Mouse (Mus musculus) kidney, postnatal 4 days (tissue): Measurements from ENCODE around the gene Slc16a6.

Experiments
- DNase-seq, 2 experiments: peaks; one replicate each; pipeline ENCODE4 v3.0.0; 2021; ENCODE audit warnings: mixed read lengths in 2 of 2

The Slc16a6 gene

DNA sequence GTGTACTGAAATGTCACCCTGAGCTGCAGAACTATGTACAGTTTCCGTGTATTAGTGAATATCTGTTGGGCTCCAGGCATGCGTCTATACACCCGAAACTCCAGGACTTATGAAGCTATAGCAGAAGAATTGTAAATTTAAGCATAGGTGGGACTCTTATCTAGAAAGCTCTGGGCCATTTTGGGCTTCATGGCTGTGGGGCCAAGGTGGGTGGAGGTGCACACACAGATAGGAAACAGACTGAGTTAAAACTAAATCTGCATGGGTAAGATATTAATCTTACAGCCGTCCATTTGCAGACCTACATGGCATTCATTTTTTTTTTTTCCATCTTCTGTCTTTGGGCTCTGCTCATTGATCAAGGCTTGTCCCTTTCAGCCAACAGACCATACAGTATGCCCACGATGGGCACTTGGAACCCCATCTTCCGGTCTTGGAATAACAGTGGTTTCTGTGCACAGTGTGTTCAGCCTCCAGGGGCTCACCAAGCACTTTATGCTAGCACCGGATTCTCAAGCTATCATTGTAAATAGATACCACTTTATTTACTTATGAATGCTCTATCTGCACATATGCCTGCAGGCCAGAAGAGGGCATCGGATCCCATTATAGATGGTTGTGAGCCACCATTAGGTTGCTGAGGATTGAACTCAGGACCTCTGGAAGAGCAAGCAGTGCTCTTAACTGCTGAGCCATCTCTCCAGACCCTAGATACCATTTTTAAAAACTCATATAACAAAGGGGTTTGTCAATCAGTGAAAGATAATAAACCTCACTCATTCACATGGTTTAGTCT lies 29.7 kb downstream of the Slc16a6 start:
- DNase-seq, result no peak

DNA sequence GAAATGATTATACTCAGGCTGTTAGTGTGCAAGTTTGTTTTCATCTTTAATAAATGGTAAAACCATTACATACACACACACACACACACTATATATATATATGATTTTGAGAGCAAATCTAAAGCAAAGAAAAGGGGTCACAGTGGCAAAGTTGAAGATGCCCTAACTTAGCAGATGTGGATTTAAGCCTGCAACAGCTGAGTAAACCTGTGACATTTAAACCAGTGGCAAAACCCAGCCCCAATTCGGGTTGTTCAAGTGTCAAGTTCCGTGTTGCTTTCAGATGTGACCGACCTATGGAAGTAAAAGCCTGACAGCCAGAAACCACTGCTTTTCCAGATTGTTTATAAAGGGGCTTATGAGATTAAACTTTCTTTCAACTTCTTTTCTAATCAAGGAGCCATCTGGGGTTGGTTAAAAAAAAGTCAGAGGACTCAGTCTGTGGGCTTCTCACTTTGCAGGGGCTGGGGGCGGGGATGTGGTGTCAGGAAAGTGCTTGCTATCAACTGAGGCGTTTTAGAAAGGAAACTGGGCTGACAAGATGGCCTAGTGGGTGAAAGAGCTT lies 31.1 kb downstream of the Slc16a6 start:
- DNase-seq, result no peak

DNA sequence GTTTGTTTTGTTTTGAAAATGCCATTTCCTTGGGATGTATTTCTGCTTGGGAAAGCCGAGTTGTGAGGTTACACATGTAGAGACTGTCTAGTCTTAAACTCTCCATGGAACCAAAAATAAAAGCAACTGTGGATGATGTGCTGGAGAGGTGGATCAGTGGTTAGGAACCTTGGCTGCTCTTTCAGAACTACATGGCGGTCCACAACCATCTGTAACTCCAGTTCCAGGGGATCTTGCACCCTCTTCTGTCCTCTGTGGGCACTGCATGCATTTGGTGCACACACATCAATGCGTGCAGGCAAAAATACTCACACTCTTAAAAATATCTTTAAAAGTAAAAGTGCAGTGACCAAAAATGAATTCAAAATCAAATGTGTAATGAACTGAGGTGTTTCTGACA lies 32.3 kb downstream of the Slc16a6 start:
- DNase-seq, result peak; percentile 67 to 68

DNA sequence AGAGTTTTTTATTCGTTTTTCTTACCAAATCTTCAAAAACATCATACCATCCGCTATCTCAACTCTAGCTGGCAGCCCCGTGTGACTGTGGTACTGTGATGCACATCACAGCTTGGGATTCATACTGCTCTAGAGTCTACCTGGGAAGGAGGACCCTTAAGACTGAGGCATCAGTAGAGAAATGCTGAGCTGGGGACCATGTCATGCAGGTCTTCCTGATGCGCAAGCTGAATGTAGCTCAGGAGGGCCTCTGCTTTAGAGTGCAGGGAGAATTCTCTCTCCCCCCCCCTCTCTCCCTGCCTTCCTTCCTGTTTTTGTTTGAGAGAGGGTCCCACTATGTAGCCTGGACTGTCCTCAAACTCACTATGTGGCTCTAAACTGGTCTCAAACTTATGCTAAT lies 32.8 kb downstream of the Slc16a6 start:
- no peak for DNase-seq

DNA sequence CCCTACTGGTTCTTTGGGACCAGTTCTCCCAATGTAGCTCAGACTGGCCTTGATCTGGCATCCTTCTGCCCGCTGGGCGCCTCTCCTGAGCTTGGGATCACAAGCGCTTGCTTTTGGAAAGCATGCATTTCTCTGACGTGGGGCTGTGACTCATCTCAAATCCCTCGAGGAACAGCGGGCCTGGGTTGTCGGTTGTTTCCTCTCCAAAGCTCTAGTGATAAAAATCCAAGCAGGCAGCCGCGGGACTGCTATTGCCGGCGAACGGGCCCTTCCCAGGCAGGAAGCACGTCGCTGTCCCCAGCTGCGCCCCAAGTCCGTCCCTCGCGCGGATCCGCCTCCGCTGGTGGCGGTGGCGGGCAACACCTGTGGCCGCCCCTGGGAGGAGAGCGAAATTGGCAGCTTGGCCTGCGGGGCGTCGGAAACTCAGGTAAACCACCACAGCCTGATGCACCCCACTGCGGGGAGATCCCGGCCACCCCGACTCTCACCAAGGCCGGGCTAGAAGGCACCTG lies 33.5 kb downstream of the Slc16a6 start:
- peak; percentile 80 to 87 for DNase-seq

DNA sequence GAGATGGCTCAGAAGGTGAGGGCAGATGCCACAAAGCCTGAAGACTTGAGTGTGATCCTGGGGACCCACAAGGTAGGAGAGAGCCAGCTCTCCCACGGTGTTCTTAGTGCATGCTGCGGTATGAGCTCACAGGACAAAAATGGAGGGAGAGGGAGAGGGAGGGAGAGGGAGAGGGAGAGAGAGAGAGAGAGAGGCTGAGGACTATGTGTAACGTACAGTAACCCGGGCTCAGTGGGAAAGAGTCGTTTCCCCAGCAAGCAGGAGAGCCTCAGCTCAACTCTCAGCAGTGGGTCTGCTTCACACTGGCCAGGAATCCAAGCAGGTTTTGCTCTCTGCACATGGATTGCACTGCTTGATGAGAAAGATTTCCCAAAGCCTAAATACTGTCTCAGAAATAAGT lies 34.2 kb downstream of the Slc16a6 start:
- no peak for DNase-seq

DNA sequence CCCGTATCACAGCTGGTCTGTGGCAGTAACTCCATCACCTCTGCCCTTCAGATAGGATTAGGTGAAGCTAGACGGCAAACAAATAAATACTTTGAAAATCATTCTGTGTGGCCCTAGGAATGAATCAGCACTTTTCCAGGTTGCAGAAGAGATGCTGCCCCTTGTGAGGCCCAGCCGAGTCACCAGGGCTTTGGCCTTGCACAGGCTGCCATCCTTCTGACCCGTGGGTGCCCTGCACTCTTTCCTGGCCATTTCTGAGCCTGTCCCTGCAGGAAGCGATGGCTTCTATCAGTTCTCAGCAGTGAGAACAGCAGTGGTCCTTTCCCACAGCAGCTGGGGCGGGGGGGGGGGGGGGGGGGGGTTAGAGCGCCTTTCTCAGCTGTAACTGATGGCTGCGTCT lies 36.5 kb downstream of the Slc16a6 start:
- no peak for DNase-seq

DNA sequence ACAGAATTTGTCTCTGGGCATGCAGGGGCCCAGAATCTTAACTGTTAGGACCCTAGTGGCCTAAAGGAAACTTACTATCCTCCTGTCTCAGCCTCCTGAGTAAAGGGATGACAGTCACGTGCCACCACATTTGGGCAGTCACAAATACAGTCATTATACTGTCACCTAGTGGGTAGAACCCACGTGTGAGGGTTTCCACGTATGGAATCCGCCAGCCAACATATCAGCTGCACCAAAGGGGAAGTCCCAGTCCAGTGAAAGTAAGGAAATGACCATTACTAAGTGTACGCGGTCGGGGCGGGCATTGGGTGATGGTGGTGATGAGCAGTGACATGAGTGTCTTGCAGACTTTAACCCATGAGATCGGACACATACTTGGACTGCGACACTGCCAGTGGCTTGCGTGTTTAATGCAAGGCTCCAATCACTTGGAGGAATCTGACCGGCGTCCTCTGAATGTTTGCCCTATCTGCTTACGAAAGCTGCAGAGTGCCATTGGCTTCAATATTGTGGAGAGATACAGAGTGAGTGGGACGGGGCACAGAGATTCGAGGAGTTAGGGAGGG lies 39.1 kb downstream of the Slc16a6 start:
- DNase-seq, result no peak

DNA sequence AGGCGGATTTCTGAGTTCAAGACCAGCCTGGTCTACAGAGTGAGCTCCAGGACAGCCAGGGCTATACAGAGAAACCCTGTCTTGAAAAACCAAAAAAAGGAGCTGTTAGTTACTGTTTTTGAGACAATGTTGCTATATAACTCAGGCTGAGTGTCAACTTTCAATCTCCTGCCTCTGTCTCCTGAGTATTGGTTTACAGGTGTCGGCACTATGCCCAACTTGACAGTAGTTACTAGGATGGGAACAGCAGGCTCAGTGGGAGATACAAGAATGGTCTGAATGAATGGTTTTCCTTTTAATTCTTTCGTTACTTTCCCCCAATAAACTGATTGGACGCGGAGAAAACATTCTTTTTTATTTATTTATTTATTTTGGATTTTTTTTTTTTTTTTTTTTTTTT lies 46.0 kb downstream of the Slc16a6 start:
- no peak for DNase-seq

DNA sequence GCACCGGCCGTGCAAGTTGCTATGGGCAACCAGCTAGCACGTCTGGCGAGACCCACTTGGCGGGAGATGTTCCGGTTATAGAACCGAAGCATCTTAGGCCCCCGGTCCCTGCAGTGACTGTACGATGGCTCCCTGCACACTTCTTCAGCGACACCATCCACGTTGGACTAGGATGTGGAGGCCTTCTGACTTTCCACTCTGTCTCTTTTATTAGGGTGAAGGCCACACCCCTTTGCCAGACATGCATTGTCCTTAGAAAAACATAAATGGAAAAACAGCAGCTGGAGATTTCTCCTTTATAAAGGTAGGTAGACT lies 47.2 kb downstream of the Slc16a6 start:
- no peak for DNase-seq

DNA sequence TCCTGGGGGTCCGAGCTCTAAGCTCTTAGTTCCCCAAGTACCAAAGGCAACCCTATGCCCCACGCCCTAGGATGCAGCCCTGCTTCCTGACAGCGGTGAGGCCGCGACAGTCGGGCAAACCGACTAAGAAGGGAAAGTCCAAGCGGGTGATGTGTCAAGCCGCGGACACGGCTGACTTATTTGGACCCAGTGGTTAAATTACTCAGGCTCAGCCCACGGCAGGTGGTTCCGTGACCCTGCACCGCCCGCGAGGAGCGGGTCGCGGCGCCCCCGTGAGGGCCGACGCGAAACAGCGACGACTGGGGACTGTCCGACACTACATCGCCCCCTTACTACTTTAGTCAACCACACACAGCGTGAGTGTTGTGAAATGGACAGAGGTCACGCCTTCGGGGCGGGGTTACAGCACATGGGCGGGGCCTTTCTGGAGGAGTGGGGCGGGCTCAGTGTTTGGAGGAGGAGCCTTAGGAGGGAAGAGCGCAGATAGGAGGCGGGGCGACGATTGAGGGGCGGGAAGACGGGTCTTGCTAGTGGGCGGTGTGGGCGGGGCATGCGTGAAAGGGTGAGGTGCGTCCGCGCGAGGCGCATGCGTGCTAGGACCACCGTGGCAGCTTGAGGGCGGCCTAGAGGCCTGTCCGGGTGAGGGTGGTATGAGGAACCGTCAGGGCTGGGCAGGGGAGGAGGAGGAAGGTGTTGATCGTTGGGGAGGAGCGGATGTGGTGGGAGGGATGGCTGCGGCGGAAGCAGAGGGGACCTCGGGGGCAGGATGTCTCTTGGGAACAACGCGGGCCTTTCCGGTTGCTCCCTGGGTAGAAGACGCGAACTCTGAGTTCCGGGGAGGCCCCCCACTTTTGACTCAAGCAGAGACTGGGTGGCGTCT lies 47.8 kb downstream of the Slc16a6 start, which contains the start of gene Amz2:
TSS of gene Amz2 (plus strand) at position 555 of the 880 bp plus-strand sequence.
- peak; percentile 100 for DNase-seq

DNA sequence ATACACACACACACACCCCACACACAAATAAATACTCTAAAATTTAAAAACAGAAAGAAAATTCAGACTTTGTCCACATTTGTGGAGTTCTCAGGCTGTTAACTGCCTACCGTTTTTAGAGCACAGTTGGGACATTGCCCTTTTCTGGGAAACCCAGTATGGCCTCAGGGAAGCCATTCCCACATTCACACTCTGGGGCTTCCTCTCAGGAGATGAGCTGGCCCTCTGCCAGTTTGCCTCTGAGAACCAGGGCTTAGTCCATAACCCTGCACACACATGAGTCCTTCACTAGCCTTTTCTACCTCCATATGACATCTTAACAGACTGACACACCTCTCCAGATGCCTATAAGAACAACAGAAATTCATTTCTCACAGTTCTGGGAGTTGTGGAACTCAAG lies 50.1 kb downstream of the Slc16a6 start:
- peak; percentile 31 to 41 for DNase-seq

DNA sequence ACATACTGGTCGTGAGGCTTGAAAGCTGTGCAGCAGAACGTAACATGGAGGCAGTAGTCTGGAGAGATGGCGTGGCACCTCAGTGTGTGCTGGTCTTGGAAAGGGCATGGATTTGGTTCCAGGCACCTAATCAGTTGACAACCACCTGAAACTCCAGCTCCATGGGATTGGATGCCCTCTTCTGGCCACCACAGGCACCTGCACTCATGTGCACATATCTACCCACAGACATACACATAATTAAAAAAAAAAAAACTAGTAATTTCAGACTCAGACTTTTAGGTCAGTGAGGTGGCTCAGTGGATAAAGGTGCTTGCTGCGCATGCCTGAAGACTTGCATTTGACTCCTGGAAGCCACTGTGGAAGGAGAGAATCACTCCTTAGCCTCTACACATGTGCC lies 51.1 kb downstream of the Slc16a6 start:
- DNase-seq, result no peak

DNA sequence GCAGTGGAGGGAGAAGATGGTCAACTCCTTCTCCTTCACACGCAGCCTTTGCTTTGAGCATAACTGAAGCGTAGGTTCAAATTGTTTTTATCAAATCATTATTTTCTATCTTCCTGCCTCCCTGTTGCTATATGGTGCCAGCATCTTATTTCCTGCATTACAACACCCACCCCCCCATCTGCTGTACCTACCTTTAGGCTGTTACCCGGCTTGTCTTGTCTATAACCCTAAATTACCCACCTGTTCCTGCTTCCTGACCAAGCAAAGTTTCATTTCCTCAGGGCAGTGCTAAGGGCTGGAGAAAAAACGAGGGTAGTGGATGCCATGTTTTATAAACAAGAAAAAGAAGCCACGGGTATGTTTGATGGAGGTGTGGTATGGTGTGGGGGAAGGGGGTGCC lies 52.2 kb downstream of the Slc16a6 start:
- DNase-seq, result no peak

DNA sequence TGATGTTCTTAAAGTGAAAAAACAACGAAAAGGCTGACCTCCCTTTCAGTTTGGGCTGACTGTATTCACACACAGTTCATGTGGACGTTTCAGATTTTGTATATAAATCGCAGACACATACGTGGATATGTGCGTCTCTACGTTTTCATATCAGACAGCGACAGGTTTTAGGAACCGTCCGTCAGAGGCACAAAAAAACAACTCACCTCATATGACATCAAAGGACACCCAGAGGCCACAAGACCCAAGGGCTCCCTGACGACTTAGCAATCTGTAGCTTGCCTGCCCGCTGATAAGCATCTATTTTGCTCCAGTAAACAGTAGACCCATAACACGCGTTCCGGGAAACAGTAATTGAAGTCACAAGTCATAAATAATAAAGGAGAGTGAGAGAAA lies 52.8 kb downstream of the Slc16a6 start:
- DNase-seq, result no peak

DNA sequence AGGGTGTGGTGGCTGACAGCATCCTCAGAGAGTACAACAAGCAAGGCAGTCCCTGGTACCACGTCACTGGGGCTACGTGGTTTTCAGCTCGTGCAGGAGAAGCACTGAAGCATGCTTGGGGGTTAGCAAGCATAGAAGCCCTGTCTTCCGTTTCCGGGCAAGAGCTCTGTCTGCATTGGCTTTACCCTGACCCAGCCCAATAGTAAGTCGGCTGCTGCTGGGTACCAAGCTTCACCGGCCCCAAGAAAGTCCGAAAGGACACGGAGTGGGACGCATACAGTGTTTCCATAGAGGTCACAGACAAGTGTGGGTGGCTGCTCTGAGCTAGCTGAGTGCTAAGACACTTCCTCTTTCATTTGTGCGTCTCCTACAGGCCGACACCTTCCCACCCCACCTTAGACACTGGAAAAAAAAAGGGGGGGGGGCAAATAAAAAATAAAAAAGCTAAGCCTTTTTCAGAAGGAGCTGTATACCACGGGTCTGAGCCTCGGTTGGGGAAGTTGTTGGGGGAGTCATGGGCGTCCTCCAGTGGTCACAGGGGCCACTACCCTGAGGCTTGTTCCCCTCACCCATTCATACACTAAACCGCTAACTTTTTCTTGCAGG lies 53.3 kb downstream of the Slc16a6 start:
- DNase-seq, result peak; percentile 16 to 33

DNA sequence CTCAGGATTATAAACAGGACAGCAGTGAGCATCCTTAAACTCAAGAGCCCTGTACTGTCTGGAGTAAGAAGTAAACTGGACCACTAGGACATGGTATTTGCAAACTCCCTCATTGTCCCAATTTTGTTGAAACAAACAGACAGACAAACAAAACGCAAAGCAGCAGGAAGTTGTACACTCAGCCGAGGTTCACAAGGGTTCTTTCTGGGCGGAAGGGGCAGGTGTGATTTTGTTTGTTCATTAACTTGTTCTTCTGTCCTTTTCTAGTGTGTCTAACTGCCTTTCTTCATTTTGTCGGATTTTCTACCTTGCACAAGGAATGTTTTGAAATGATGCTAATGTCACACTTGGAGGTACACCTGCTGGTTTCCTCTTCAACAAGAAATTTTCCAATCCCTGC lies 53.9 kb downstream of the Slc16a6 start:
- DNase-seq, result no peak

DNA sequence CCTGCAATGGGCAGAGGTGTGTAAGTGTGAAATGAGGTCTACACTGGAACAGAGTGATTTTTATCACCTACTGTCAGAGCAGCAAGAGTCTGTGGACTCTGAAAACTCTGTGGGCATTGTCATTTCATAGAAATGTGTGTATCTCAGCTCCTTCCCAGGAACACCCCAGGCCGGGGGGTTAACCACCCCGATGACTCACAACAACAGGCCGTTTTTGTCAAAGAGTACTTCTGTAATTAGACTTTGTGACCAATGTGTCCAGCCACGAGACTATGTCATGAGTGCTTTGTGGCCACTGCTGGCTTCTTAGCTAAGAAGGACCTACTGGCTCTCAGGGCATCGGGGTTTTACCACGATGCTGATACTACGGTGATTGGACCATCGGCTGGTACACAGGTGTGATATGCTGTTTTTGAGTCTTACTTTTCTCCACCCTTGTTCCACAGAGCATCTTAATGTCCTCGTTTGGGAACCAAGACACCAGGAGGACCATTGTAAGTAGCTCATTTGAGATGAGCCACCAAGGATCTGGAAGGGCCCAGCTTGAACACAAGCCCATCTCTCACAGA lies 55.8 kb downstream of the Slc16a6 start:
- no peak for DNase-seq

DNA sequence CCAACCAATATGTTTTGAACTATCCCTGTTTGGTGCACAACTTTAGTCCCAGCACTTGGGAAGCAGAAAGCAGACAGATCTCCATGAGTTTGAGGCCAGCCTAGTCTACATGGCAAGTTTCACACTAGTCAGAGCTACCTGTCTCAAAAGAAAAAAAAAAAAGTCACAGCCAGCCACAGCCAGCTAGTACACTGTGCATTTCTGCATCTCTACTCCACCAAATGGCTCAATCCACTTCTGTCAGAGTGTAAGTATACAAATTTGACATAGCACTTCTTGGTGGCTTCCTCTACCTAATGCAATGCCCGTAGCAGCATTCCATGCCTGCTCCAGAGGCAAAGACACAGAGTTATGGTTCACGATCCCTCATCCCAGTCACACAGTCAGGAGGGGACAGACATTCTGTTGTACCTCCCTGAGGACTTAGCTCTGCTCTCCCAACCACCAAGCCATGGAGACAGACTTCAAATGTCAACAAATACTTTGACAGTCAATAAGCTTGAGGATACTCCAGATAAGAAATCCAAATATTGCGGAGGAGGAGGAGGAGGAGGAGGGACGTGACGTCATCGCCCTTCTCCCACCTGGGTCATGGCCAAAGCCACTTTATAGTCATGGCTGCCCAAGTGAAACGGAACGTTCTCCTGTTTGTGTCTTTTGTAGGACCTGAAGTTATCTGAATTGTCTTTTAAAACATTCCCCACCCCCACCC lies 56.5 kb downstream of the Slc16a6 start:
- DNase-seq, result no peak

DNA sequence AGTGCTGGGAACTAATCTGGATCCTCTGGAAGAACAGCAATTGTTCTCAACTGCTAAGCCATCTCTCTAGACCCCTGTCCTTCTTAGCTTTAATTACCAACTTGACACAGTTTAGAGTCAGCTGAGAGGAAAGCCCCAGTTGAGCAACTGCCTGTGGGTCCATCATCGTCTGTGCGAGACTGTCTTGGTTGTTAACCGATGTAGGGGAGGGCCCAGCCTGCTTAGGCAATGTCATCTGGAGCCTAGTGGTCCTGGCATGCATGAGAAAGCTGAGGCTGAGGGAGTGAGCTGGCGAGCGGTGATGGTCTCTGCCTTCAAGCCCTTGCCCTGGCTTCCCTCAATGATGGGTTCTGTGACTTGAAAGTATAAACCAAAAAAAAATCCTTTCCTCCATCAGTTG lies 58.6 kb downstream of the Slc16a6 start:
- DNase-seq, result no peak

DNA sequence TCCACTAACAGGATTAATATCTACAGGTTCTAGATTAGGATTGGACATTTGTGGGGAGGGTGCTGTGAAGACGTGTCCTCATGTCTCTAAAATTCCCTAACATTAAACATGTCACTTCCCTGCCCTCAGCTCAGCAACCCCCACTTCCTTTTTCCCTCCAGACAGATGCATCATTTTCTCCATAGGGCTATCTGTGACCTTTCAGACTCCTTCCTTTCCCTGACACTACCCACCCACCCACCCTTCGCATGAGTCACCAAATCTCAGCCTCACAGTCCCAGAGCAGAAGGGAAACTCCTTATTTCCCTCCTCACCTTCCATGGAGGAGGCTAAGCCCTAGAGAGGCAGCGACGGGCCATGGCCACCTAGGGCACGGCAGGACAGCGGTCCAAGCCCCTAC lies 59.8 kb downstream of the Slc16a6 start, which contains the start of gene 9930022D16Rik:
TSS of gene 9930022D16Rik (plus strand) at position 301 of the 400 bp plus-strand sequence.
- no peak for DNase-seq
